Mouse (Mus musculus): ENCODE measurements around the gene 9330161L09Rik.

- peak; percentile 88 for TF ChIP-seq CTCF (IDR thresholded peaks at IDR 0.05; ENCODE audit: low read depth)
- TF ChIP-seq EP300 (IDR thresholded peaks at IDR 0.05; ENCODE audit: low read depth), result no peak
Observed at GRCm38 (mm10) chr12:103367620-103368325, 39.8 kb downstream of the 9330161L09Rik start.

Measured in liver, embryonic 14.5 days (tissue).